Mouse (Mus musculus) left cerebral cortex, adult 2 months (tissue): Measurements from ENCODE around the gene Cyp26a1. TPM values are rescaled to one million over a fixed set of nuclear protein-coding genes. Genes with fewer than 3 reads are reported as not detected.

Experiments used
- DNase-seq, 2 experiments: peaks; one replicate each; pipeline ENCODE4 v3.0.0; 2021 to 2022; ENCODE audit warnings: low spot score in 2 of 2, mixed read lengths in 1 of 2; ENCODE audit errors: extremely low spot score in 1 of 2
- H3K27ac ChIP-seq: fragments of 200-600 bp; 2 replicates; pipeline ENCODE4 v1.8.1; 2022
- H3K4me3 ChIP-seq: fragments of 200-600 bp; 2 replicates; pipeline ENCODE4 v1.8.1; 2022
- CTCF ChIP-seq: fragments of 200-600 bp; IDR thresholded peaks from 2 replicates; pipeline ENCODE4 v1.8.1; 2022; ENCODE audit warnings: antibody characterized with exemption, mild to moderate bottlenecking, moderate library complexity
- intact Hi-C: fragments of 180-260 bp; cut with DNase I; formaldehyde crosslinking; loops from one replicate; pipeline ENCODE4 v1.15.1; 2025
- total RNA-seq, 2 experiments: library from RNA; stranded (reverse); gene quantifications; 2 replicates each; pipeline ENCODE4 v1.2.3; 2021

The Cyp26a1 gene
- total RNA-seq, 2 experiments from 2014 or later, result 0.26 to 0.38 TPM

- intact Hi-C loops, result loop anchor here (10.0 kb wide), 1 partner anchor 352 kb away; the partner anchor contains the start of gene Cep55
- no peak for DNase-seq
- TF ChIP-seq CTCF, result no peak
- Histone ChIP-seq H3K27ac (no peak overlapping the region), H3K4me3 (no peak overlapping the region)
Measured at GRCm38 (mm10) chr19:37702377-37703076, 4.9 kb downstream of the Cyp26a1 start.

- no peak overlapping the region for H3K4me3 ChIP-seq
- TF ChIP-seq CTCF, result peak; percentile 96
- peak; percentile 66 to 75 for DNase-seq
- H3K27ac ChIP-seq, result no peak overlapping the region
- intact Hi-C loops, result loop anchor here (1.0 to 10.0 kb wide), 3 partner anchors 183 to 351 kb away; partner anchors contain the start of gene Cep55
Measured at GRCm38 (mm10) chr19:37703902-37704509, 6.4 kb downstream of the Cyp26a1 start.

GRCm38 (mm10) chr19:37705722-37706121 lies 8.1 kb downstream of the Cyp26a1 start:
- no peak for DNase-seq
- Histone ChIP-seq H3K27ac (no peak overlapping the region), H3K4me3 (no peak overlapping the region)
- no peak for TF ChIP-seq CTCF
- intact Hi-C loops, result loop anchor here (2.0 to 10.0 kb wide), 2 partner anchors 231 to 349 kb away; partner anchors contain the start of gene Cep55

- intact Hi-C loops, result no loop called here
Measured at GRCm38 (mm10) chr19:37714681-37715080, 17.1 kb downstream of the Cyp26a1 start.

GRCm38 (mm10) chr19:37715980-37716379 lies 18.4 kb downstream of the Cyp26a1 start:
- Histone ChIP-seq H3K27ac (no peak overlapping the region), H3K4me3 (no peak overlapping the region)
- intact Hi-C loops, result no loop called here
- TF ChIP-seq CTCF, result no peak
- no peak for DNase-seq

More at GRCm38 (mm10) chr19:37714681-37715080, 17.1 kb downstream of the Cyp26a1 start:
- no peak overlapping the region for H3K27ac ChIP-seq
- no peak for TF ChIP-seq CTCF
- no peak overlapping the region for H3K4me3 ChIP-seq
- DNase-seq, result no peak

GRCm38 (mm10) chr19:37716524-37717175 lies 19.1 kb downstream of the Cyp26a1 start:
- H3K4me3 ChIP-seq, result no peak overlapping the region
- DNase-seq, result no peak
- H3K27ac ChIP-seq, result no peak overlapping the region
- TF ChIP-seq CTCF, result no peak
- intact Hi-C loops, result no loop called here

- no peak for TF ChIP-seq CTCF
- H3K4me3 ChIP-seq, result no peak overlapping the region
- no peak for DNase-seq
- intact Hi-C loops, result no loop called here
- no peak overlapping the region for H3K27ac ChIP-seq
Measured at GRCm38 (mm10) chr19:37719166-37719565, 21.6 kb downstream of the Cyp26a1 start.

GRCm38 (mm10) chr19:37724591-37724990 lies 27.0 kb downstream of the Cyp26a1 start:
- H3K4me3 ChIP-seq, result no peak overlapping the region
- no peak; the same call in 1 of the 2 replicates for TF ChIP-seq CTCF
- intact Hi-C loops, result no loop called here
- no peak for DNase-seq
- no peak overlapping the region for H3K27ac ChIP-seq

- Histone ChIP-seq H3K27ac (no peak overlapping the region), H3K4me3 (no peak overlapping the region)
- DNase-seq, result no peak
- intact Hi-C loops, result no loop called here
- TF ChIP-seq CTCF, result no peak
Measured at GRCm38 (mm10) chr19:37726585-37726984, 29.0 kb downstream of the Cyp26a1 start.

- no peak overlapping the region for H3K4me3 ChIP-seq
Measured at GRCm38 (mm10) chr19:37727366-37727765, 29.8 kb downstream of the Cyp26a1 start.

GRCm38 (mm10) chr19:37735426-37735825 lies 37.8 kb downstream of the Cyp26a1 start:
- H3K27ac ChIP-seq, result no peak overlapping the region
- DNase-seq, result no peak
- no peak overlapping the region for H3K4me3 ChIP-seq
- intact Hi-C loops, result no loop called here
- TF ChIP-seq CTCF, result no peak

More at GRCm38 (mm10) chr19:37727366-37727765, 29.8 kb downstream of the Cyp26a1 start:
- H3K27ac ChIP-seq, result no peak overlapping the region
- intact Hi-C loops, result no loop called here
- no peak for TF ChIP-seq CTCF
- DNase-seq, result no peak

- intact Hi-C loops, result no loop called here
- no peak for DNase-seq
- no peak for TF ChIP-seq CTCF
- Histone ChIP-seq H3K27ac (no peak overlapping the region), H3K4me3 (no peak overlapping the region)
Measured at GRCm38 (mm10) chr19:37738575-37738974, 41.0 kb downstream of the Cyp26a1 start.
